Mouse (Mus musculus) cerebellum, adult 2 months (tissue): ENCODE data around the gene Tnr.

ENCODE experiments used
- CTCF ChIP-seq: fragments of 200-500 bp; IDR thresholded peaks from 2 replicates; pipeline ENCODE4 v1.5.1; 2011; ENCODE audit warnings: low read depth, mild to moderate bottlenecking, control low read depth, low read length, moderate library complexity, borderline replicate concordance; ENCODE audit not compliant: insufficient read depth
- POLR2A ChIP-seq: fragments of 200-500 bp; IDR thresholded peaks from 2 replicates; pipeline ENCODE4 v1.6.1; 2011; ENCODE audit warnings: low read length, control low read depth, borderline replicate concordance; ENCODE audit not compliant: insufficient read depth

GRCm38 (mm10) chr1:159924684-159925083 lies 401.1 kb downstream of the Tnr start:
- TF ChIP-seq CTCF (no peak), POLR2A (no peak)
